Mouse (Mus musculus): ENCODE data around the gene Gart. TPM values are rescaled to one million over a fixed set of nuclear protein-coding genes. Genes with fewer than 3 reads are reported as not detected.

The Gart gene
- polyA plus RNA-seq, 1 experiment: 292 TPM

DNA sequence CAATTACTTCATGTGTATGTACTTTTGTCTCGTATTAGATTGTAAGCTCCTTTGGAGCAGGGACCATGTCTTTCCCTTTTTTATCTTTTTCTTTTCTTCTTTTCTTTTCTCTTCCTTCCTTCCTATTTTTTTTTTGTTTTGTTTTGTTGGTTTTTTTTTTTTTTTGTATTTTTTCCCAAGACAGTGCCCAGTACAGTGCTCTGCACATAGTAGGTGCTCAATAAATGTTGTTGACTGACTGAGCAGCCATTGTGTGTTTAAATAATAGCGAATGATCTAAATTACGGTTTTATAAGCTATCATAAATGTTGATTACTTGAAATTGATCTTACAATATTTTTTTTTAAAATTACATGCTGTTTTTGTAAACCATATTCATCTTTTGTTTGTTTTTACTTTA lies 17.0 kb upstream of the Gart start:
- Histone ChIP-seq H3K36me3 (ENCODE audit: control insufficient read depth, insufficient read depth, low read length, poor library complexity, severe bottlenecking) (peaks cover 90% of the 10 kb centered on the region), H3K9ac (ENCODE audit: low read depth, poor library complexity, severe bottlenecking) (no peak overlapping the region), H3K9me3 (replicated peaks; ENCODE audit: control insufficient read depth, insufficient read depth, low read length, poor library complexity, severe bottlenecking) (no peaks in the 10 kb centered on the region), H3K4me1 (ENCODE audit: control insufficient read depth, insufficient read depth, low read length) (no peaks in the 10 kb centered on the region), H3K27me3 (ENCODE audit: control insufficient read depth, insufficient read depth, low read length, poor library complexity, severe bottlenecking) (no peaks in the 10 kb centered on the region), H3K4me3 (ENCODE audit: low read depth, low read length) (no peak overlapping the region), H3K27ac (ENCODE audit: insufficient read depth, low read length) (no peak overlapping the region)
- TF ChIP-seq POLR2A (IDR thresholded peaks at IDR 0.05; ENCODE audit: insufficient read depth, low read length): no peak
- TF ChIP-seq CTCF (IDR thresholded peaks at IDR 0.05; ENCODE audit: low read depth, low read length): no peak
- no peak for TF ChIP-seq EP300 (IDR thresholded peaks at IDR 0.05; ENCODE audit: insufficient read depth, low read depth, low read length)

DNA sequence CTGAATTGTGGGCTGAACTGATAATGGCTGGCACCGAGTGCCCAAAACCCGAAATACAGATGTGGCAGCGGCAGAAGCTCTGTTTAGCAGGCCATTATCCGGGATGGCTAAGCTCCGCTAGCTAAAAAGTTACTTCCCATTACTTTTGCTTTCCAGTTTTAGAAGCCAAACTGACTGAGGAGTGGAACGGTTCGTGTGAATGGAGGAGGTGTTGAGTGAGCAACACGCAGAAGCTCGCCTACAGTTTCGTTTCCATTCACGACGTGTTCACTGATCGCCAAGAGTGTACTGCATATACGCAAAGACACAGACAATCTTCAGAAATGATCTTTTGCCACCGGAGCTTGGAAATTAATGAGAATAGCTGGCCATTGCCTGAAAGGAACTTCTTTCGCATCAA lies 15.6 kb upstream of the Gart start:
- Histone ChIP-seq H3K27ac (ENCODE audit: insufficient read depth, low read length) (no peak overlapping the region), H3K36me3 (ENCODE audit: control insufficient read depth, insufficient read depth, low read length, poor library complexity, severe bottlenecking) (peaks cover 94% of the 10 kb centered on the region), H3K9ac (ENCODE audit: low read depth, poor library complexity, severe bottlenecking) (no peak overlapping the region), H3K27me3 (ENCODE audit: control insufficient read depth, insufficient read depth, low read length, poor library complexity, severe bottlenecking) (no peaks in the 10 kb centered on the region), H3K4me1 (ENCODE audit: control insufficient read depth, insufficient read depth, low read length) (no peaks in the 10 kb centered on the region), H3K9me3 (replicated peaks; ENCODE audit: control insufficient read depth, insufficient read depth, low read length, poor library complexity, severe bottlenecking) (no peaks in the 10 kb centered on the region), H3K4me3 (ENCODE audit: low read depth, low read length) (no peak overlapping the region)
- TF ChIP-seq EP300 (IDR thresholded peaks at IDR 0.05; ENCODE audit: insufficient read depth, low read depth, low read length): no peak

DNA sequence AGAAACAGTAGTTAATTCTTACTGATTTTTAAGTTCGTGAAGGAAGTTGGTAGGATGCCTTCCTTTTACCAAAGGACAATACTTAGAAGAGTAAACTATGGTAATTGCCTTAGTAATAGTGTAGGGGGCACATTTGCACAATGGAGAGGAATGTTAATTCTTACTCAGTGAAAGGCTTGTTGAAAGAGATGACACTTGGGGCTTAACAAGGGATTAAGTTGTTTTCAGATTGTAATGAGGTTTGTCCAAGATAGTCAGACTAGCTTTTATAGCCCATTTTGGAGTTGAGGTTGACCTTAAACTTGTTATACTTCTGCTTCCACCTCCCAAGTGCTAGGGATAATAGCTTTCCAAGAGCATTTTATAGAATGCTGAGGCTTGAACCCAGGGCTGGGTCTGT lies 14.6 kb upstream of the Gart start:
- TF ChIP-seq EP300 (IDR thresholded peaks at IDR 0.05; ENCODE audit: insufficient read depth, low read depth, low read length) (no peak), CTCF (IDR thresholded peaks at IDR 0.05; ENCODE audit: low read depth, low read length) (no peak), POLR2A (IDR thresholded peaks at IDR 0.05; ENCODE audit: insufficient read depth, low read length) (no peak)

DNA sequence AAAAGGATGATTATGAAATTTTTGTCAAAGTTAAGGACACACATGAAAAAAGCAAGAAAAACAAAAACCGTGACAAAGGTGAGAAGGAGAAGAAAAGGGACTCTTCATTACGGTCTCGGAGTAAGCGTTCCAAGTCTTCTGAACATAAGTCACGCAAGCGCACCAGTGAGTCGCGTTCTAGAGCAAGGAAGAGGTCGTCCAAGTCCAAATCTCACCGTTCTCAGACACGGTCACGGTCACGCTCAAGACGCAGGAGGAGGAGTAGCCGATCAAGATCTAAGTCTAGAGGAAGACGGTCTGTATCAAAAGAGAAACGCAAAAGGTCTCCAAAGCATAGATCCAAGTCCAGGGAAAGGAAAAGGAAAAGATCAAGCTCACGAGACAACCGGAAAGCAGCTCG lies 13.0 kb upstream of the Gart start:
- Histone ChIP-seq H3K4me3 (ENCODE audit: low read depth, low read length) (peak overlapping the region; percentile 12; the same call in 1 of the 2 replicates), H3K4me1 (ENCODE audit: control insufficient read depth, insufficient read depth, low read length) (no peaks in the 10 kb centered on the region), H3K9ac (ENCODE audit: low read depth, poor library complexity, severe bottlenecking) (no peak overlapping the region), H3K27me3 (ENCODE audit: control insufficient read depth, insufficient read depth, low read length, poor library complexity, severe bottlenecking) (no peaks in the 10 kb centered on the region), H3K36me3 (ENCODE audit: control insufficient read depth, insufficient read depth, low read length, poor library complexity, severe bottlenecking) (peaks cover 94% of the 10 kb centered on the region), H3K27ac (ENCODE audit: insufficient read depth, low read length) (no peak overlapping the region), H3K9me3 (replicated peaks; ENCODE audit: control insufficient read depth, insufficient read depth, low read length, poor library complexity, severe bottlenecking) (no peaks in the 10 kb centered on the region)
- TF ChIP-seq POLR2A (IDR thresholded peaks at IDR 0.05; ENCODE audit: insufficient read depth, low read length) (no peak), EP300 (IDR thresholded peaks at IDR 0.05; ENCODE audit: insufficient read depth, low read depth, low read length) (no peak), CTCF (IDR thresholded peaks at IDR 0.05; ENCODE audit: low read depth, low read length) (no peak)

More for the DNA sequence above, 14.6 kb upstream of the Gart start:
- Histone ChIP-seq H3K27ac (ENCODE audit: insufficient read depth, low read length) (no peak overlapping the region), H3K4me3 (ENCODE audit: low read depth, low read length) (no peak overlapping the region), H3K9ac (ENCODE audit: low read depth, poor library complexity, severe bottlenecking) (no peak overlapping the region), H3K36me3 (ENCODE audit: control insufficient read depth, insufficient read depth, low read length, poor library complexity, severe bottlenecking) (peaks cover 94% of the 10 kb centered on the region), H3K4me1 (ENCODE audit: control insufficient read depth, insufficient read depth, low read length) (no peaks in the 10 kb centered on the region), H3K9me3 (replicated peaks; ENCODE audit: control insufficient read depth, insufficient read depth, low read length, poor library complexity, severe bottlenecking) (no peaks in the 10 kb centered on the region), H3K27me3 (ENCODE audit: control insufficient read depth, insufficient read depth, low read length, poor library complexity, severe bottlenecking) (no peaks in the 10 kb centered on the region)

DNA sequence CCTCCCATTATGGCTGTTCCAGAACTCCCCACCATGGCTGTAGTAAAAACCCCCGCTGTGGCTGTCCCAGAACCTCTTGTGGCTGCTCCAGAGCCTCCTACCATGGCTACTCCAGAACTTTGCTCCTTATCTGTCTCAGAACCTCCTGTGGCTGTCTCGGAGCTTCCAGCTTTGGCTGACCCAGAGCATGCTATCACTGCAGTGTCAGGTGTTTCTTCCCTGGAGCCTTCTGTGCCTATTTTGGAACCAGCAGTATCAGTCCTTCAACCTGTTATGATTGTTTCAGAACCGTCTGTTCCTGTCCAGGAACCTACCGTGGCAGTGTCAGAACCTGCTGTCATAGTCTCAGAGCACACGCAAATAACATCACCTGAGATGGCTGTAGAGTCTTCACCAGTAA lies 11.7 kb upstream of the Gart start:
- Histone ChIP-seq H3K36me3 (ENCODE audit: control insufficient read depth, insufficient read depth, low read length, poor library complexity, severe bottlenecking) (peaks cover 93% of the 10 kb centered on the region), H3K9me3 (replicated peaks; ENCODE audit: control insufficient read depth, insufficient read depth, low read length, poor library complexity, severe bottlenecking) (no peaks in the 10 kb centered on the region), H3K4me3 (ENCODE audit: low read depth, low read length) (no peak overlapping the region), H3K4me1 (ENCODE audit: control insufficient read depth, insufficient read depth, low read length) (no peaks in the 10 kb centered on the region), H3K27me3 (ENCODE audit: control insufficient read depth, insufficient read depth, low read length, poor library complexity, severe bottlenecking) (no peaks in the 10 kb centered on the region), H3K9ac (ENCODE audit: low read depth, poor library complexity, severe bottlenecking) (no peak overlapping the region), H3K27ac (ENCODE audit: insufficient read depth, low read length) (no peak overlapping the region)
- no peak for TF ChIP-seq CTCF (IDR thresholded peaks at IDR 0.05; ENCODE audit: low read depth, low read length)
- no peak for TF ChIP-seq EP300 (IDR thresholded peaks at IDR 0.05; ENCODE audit: insufficient read depth, low read depth, low read length)
- TF ChIP-seq POLR2A (IDR thresholded peaks at IDR 0.05; ENCODE audit: insufficient read depth, low read length): no peak

DNA sequence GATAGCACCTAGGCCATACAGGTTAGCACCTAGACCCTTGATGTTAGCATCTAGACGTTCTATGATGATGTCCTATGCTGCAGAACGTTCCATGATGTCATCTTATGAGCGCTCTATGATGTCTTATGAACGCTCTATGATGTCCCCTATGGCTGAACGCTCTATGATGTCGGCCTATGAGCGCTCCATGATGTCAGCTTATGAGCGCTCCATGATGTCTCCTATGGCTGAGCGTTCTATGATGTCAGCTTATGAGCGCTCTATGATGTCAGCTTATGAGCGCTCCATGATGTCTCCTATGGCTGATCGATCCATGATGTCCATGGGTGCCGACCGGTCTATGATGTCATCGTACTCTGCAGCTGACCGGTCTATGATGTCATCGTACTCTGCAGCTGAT lies 10.5 kb upstream of the Gart start:
- H3K27ac ChIP-seq (ENCODE audit: insufficient read depth, low read length): no peak overlapping the region
- H3K4me3 ChIP-seq (ENCODE audit: low read depth, low read length): no peak overlapping the region
- H3K4me1 ChIP-seq (ENCODE audit: control insufficient read depth, insufficient read depth, low read length): no peaks in the 10 kb centered on the region
- no peaks in the 10 kb centered on the region for H3K27me3 ChIP-seq (ENCODE audit: control insufficient read depth, insufficient read depth, low read length, poor library complexity, severe bottlenecking)
- H3K9me3 ChIP-seq (replicated peaks; ENCODE audit: control insufficient read depth, insufficient read depth, low read length, poor library complexity, severe bottlenecking): no peaks in the 10 kb centered on the region
- H3K9ac ChIP-seq (ENCODE audit: low read depth, poor library complexity, severe bottlenecking): no peak overlapping the region
- peaks cover 85% of the 10 kb centered on the region for H3K36me3 ChIP-seq (ENCODE audit: control insufficient read depth, insufficient read depth, low read length, poor library complexity, severe bottlenecking)
- no peak for TF ChIP-seq POLR2A (IDR thresholded peaks at IDR 0.05; ENCODE audit: insufficient read depth, low read length)
- no peak for TF ChIP-seq CTCF (IDR thresholded peaks at IDR 0.05; ENCODE audit: low read depth, low read length)
- TF ChIP-seq EP300 (IDR thresholded peaks at IDR 0.05; ENCODE audit: insufficient read depth, low read depth, low read length): no peak
